Mouse (Mus musculus) telencephalon, adult 2 months (tissue): ENCODE data around the gene Dync1i2.
A peak's percentile ranks its signal among the peaks of the same experiment; 100 is the strongest.

Source experiments
- DNase-seq: peaks from one replicate; pipeline ENCODE4 v3.0.0-alpha.2; 2011; ENCODE audit warnings: low read depth, low spot score

Gene Dync1i2

DNA sequence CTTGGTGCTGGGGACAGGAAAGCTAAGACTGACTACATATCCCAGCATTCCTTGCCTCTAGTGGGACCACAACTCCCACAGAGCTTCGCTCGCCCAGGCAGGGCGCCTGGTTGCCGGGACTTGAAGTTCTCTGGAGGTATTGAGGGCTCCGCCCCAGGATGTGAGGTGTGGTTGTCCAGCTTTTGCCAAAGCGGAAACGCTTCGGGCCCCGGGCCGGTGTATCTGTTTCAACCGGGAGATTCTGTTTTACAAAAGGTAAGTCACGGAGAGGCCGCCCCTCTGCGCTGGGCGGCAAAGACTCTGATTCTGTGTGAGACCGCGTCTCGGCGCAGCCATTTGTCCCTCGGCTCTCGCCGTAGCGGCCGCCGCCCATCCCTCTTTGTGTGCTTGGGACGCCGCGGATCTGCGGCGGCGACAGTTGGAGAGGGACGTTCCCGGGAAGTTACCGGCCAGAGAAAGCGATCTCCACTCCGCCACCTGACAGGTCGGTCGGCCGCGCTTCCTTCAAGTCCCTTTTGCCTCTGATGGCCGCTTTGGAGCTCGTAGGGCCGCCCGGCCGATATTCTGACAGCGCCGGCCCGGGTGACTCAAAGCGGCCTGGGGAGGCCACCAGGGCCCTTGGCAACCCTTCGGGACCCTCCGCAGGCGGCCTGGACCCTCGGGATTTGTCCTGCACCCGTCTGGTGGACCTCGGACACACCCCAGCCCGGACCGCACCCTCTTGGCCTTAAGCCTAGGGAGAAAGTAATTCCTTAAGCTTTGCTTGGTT, at the start of gene Dync1i2:
TSS of gene Dync1i2 (plus strand) at position 116 of the 769 bp plus-strand sequence.
- peak; percentile 97 for DNase-seq

DNA sequence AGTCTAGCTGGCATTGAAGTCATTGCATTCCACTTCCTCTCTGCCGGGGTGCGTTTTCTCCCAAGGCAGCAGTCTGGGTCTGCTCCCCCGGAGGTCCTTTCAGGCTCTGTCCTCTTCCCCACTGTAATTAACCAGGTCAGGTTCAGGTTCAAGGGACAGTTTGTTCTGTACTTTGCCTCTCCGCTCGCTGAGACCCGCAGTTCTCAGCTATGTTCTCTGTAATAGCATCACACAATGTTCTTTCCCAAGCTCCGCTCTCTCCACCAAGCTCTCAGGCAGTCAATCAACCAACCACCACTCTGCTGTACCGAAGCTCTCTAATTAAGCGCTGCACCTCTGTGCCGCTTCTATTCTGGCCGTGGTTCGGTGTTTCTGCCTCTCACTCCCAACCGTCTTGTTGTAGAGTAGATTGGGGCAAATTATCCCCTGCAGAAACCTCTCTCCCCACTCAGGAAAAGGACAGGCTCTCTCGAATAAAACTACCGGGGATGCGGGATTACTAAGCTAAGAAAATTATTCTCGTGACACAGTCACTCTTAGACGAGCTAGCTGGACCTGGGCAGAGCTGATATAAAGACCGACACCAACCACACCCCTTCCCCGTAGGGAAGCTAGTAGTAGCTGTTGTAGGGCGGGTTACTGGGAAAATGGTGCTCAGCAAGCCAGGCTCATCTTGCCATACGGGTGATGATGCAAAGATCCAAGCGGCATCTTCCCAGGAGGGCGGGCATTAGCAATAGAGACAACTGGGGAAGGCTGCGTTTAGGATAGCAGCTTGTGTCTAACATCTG, 48.5 kb upstream of the Dync1i2 start:
- DNase-seq, result peak; percentile 17

DNA sequence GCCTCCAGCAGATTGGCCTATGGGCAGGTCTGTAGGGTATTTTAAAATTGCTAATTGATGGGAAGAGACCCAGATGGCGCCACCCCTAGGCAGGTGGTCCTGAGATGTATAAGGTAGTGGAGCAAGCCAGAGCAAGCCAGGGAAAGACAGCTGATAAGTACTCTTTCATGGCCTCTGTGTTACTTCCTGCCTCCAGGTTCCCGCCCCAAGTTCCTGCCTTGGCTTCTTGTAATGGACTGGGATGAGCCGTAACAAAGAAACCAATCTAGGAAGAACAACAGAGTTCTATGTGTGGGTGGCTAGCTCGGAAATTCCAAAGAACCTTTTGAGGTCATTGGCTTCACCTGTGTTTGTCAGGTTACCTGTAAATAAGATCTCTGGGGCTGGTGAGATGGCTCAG, 44.3 kb upstream of the Dync1i2 start:
- DNase-seq, result no peak

DNA sequence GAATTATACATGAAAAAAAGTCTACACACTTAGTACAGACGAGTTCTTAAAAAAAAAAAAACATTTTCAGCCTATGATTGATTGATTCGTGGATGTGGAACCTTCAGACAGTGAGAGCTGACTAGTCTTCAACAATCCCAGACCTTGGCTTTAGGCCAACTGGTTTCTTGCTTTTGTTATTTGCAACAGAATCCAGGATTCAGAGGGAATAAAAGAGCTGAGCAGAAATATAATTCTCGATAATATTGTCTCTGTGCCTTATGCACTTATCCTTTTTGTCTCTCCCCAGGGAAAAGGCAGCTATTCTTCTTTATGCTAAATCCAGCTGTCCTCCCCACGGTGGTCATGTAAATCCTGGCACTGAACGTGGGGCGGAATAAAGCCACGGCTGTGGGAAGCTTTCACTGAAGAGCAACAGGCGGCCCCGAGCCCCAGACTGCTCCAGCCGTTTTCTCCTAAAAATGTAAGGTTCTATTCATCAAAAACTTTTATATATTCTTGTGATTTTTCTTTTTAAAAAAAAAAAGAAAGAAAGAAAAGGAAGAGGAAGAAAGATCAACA, 43.0 kb upstream of the Dync1i2 start:
- DNase-seq, result no peak

DNA sequence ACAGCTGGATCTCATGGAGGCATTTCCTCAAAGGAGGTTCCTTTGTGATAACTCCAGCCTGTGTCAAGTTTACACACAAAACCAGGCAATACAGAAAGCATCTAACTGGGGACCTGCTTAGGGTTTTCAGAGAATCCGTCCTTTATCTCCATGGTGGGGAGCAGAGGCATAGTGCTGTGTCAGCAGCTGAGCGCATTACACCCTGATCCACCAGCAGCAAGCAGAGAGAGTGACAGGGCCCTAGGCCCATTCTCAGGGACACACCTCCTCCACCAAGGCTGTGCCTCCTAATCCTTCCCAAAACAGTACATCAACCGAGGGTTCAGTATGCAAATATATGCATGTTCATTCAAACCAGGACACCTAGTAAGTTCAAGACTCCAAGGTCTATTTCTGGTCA, 38.5 kb upstream of the Dync1i2 start:
- no peak for DNase-seq

DNA sequence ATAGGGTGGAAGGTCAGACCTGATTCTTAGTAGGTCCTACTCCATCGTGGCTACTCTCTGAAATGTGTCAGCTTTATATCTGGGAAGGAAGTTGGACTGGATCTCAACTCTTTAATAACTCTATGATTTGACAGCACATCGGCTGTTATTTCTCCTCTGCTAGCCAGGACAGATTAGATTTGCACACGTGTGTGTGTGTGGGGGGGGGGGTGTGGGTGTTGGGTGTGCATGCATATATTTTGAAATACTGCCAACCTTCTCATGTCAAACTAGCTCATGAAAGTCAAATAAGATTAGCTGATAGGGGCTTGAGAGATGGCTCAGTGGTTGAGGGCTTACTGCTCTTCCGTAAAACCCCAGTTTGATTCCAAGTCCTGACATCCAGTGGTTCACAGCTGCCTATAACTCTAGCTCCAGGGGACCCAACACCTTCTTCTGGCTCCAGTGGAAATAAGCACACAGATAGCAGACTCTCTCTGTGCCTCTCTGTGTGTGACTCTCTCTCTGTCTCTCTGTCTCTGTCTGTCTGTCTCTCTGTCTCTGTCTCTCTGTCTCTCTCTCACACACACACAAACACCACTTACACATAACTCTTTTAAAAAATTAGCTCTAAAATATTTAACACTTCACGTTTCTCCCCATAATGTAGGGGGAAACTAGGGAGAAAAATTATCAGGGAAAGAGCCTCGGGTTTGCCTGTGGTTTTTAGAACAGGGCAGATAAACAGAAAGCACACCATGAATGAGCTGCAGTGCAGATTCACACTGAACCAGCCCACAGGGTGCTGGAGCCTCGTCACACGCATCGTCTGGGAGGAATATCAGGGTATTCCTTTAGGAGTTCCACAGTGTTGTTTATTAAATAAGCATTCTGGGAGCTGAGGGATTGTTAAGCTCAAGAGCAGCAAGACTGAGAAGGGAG, 34.9 kb upstream of the Dync1i2 start:
- DNase-seq, result no peak

DNA sequence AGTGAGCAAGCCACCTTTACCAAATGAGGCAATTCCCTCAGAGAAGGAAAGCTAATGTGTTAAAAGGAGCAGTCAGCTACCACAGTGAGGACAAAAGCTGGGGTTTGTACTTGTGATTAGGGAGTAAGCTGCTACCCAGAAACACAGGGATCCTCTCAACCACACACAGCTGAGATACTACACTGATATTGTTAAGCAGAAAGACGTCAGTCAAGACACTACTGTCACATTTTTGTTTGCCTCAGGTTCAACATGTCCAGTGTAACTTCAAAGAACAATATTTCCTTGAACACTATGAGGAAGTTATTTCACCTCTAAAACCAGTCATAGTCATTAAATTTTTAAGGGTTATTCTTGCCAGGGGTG, 34.3 kb upstream of the Dync1i2 start:
- no peak for DNase-seq

DNA sequence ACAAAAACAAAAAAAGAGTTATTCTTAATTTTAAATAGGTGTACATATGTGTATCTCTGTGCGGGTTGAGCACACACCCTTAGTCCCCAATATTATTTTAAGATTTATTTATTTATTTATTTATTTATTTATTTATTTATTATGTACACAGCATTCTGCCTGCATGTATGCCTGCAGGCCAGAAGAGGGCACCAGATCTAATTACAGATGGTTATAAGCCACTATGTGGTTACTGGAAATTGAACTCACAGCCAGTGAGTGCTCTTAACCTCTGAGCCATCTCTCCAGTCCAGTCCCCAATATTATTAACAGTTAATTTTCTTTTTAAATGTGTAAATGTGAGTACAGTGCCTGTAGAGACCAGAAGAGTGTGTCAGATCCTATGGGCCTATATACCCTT, 33.7 kb upstream of the Dync1i2 start:
- DNase-seq, result no peak

DNA sequence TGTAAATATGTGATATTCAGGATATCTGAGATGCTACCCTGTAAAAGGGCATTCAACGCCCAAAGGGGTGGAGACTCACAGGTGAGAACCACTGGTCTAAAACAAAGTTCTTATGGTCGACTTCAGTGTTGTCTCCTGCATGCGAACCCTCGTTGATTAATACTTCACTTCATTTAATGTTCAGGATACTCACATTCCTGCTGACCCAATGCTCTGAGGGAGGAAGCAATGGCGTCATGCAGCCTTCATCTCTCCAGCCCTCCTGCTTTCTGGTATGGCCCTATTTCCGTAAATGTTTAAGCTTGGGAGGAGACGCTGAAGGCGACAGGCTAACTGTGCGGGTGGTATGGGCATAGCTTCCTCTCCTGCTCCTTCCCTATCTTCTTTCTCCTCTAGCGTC, 31.8 kb upstream of the Dync1i2 start:
- DNase-seq, result no peak

DNA sequence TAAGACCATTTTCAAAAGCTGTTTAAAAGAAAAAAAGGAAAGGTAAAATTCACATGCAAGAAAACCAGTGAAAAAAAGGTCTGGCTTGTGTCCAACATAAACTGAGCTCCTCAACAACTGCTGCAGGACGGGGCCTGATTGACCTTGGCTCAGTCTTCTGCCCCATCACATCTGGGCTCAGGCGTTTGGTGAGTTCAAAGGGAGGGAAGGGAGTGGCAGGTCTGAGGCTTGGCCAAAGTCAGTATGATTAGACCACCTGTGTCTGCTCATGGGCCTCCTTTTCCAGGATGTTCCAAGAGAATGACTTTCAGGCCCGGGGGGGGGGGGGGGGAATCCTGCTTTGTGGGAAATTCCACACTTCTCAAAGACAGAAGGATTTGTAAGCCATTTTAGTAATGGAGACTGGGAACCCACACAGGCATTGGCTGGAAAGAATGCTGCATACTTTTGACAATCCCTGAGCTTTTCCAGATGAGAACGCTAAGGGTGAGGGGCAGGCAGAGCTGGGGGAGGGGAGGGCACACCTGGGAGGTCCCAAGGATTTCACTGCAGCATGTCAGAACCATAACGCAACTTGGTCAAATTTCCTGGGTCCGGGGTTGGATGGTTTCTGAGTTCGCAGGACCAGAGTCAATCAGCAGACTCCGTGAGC, 30.8 kb upstream of the Dync1i2 start:
- no peak for DNase-seq

DNA sequence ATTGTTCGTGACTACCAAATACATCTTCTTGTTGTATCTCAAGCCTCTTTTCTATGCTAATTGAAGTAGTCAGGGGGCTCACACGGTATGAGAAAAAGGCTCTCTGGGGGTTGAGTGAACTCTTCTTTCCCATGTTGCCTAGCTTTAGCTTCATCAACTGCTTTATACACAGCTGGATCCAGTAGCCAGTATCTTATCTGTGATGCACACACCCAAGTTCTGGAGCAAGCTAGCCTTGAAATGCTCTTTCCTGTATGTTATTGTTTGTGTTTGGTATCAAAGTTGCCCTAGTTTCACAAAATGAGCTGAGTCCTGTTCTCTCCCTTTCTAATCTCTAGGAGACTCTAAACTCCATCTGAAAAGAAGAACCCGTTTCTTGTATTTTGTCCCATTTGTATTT, 23.6 kb upstream of the Dync1i2 start:
- DNase-seq, result no peak

DNA sequence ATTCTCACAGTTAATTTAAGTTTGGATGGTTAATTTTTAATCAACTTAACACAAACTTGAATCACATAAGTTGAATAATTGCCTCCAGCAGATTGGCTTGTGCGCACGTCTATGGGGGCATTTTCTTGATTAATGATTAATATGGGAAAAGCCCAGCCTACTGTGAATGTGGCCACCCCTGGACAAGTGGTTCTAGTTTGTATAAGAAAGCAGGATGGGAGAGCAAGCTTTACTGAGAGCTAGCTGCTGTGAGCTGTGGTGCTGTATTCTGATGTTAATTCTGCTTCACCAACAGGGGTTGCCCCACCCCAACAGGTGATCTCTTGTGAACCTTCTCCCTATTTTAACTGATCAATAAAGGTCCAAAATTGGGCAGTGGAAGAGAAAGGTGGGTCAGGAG, 22.6 kb upstream of the Dync1i2 start:
- DNase-seq, result no peak

DNA sequence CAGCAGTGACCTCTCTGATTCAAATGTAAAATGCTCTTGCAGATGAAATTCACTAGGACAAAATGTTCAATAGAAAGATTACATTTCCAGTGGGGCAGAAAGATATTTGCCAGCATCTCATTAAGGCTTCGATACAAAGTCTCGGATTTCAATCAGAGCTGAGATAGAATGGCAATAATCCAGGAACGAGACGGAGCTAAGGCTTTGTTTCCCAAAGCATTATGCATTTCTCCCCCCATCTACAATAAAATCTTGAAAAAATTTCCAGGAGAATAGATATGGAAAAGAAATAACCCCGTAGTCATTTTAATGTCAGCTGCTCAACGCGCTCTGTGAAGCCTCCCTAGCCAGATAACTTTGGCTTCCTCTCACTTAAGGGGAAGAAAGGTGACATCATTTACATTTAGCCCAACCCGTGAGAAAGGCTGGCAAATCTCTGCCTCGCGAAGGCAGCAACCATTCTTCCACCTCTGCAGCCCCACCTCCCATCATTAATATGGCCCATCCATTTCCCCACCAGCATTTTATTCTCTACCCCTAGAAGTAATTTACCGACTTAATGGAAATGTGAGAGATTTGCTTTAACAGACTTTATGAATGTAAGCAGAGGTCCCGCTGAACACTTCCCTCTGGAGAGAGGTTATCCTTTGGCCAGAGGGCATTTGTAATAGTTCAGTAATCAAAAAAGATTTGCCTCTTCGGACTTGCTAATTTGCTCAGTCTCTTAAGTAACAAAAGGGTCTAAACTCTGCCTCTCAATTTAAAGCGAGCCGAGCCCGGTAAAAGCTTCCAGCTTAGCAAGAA, 19.9 kb upstream of the Dync1i2 start:
- no peak for DNase-seq

DNA sequence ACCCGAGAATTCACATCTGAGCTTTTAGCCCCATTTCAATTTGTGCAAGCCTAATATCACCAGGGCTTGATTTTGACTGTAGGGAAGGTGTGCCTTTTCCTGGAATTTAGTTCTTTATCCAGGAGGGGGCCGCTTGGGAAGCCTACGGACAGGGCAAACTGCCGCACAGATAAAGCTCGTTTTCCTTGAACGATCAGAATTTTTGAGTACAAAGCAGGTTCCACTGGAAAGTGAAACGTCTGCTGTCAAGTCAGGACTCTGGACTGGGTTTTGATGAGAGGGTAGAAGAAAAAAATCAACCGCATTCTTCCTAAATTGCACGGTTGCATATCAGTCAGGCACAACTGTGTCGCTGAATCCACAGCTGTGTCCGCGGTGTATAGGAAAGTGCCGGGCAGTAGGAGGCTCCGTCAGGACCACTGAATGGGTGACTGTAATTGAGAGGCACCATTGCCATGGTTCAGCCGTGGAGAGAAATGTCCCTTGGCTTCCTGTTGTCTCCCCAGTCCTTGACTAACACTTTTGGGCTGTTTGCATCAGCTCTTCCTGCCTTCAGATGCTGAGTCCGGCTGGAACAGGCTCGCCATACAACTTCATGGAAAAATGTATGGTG, 19.2 kb upstream of the Dync1i2 start:
- DNase-seq, result no peak

DNA sequence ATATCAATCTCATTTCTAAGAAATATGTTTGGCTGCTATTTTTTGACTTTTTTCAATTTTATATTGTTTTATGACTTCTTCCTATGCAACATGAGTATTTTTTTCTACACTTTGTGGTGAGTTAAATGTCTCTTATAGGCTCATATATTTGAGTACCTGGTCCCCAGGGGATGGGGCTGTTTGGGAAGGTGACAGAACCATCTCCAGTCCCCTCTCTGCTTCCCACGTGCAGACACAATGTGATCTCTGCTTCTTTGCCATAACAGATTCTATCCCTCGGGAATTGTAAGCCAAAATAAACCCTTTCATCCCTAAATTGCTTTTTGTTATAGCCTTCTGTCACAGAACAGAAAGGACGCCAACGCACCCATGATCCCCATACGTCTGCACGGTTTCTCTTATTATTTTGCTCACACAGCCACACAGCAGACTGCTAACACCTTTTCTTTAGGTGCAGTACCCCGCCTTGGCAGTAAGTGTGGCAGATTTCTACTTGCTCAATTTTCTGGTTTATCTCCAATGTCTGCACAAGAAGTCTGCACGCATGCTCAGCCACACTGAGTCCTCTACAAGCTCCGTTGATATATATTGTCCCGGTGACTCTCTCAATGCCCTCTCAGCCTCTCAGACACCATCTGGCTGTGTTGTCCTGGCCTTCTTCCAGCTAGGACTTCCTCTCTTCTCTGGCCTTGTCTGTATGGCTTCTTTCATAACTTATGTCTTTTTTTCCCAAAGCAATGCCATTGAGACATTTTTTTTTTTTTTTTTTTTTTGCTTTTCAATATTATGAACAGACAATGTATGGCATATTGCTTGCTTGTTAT, 17.2 kb upstream of the Dync1i2 start:
- no peak for DNase-seq

DNA sequence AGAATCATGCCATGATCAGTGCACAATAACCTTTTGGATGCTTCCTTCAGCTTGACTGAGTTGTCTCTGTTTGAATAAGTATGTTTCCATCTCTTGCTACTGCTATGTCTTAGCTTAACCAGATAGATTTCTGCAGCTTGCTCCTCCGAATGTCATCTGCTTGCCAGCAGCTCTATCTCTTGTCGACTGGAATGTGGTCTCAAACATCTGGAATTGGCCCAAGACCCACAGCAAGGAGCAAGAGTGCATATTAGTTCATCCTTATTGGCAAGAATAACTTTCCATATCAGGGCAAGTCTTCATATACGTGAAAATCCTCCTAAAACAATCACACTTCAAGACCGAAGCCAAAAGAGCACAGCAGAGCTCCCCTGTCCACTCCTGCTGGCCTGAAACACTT, 14.6 kb upstream of the Dync1i2 start:
- DNase-seq, result no peak

DNA sequence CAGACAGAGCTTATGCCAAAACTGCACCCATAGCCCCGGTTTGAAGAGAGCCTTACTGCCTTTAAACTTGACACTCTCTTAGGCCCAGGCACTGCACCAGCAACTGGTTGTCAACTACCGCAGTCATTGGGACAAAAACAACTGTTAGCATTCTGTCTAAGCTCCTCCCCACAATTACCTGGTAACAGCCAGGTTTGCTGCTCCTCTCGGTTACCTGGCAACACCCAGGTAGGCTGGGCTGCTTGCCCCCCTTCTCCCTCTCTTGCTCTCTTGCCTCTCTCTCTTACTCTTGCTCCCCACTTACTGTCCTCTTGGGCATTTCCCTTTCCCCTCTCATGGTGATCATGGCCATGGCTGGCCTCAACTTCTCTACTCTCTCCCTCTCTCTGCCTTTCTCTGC, 12.6 kb upstream of the Dync1i2 start:
- no peak for DNase-seq

DNA sequence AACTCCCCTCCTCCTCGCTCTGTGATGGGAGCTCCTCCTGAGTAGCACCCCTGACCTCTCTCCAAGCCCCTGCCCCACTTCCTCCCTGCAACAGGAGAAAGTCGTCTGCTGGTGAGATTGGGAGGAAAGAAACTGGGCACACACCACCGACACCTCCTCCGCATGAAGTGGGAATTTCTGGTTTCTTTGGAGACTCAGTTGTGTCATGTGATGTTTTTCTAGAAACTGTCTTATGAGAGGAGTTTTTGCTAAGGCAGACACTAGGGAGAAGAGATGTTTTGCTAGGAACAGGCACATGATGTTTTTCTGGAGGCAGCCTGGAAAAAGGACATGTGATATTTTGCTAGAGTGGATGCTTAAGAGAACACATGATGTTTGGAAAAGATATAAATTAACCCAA, 11.0 kb upstream of the Dync1i2 start:
- DNase-seq, result no peak

DNA sequence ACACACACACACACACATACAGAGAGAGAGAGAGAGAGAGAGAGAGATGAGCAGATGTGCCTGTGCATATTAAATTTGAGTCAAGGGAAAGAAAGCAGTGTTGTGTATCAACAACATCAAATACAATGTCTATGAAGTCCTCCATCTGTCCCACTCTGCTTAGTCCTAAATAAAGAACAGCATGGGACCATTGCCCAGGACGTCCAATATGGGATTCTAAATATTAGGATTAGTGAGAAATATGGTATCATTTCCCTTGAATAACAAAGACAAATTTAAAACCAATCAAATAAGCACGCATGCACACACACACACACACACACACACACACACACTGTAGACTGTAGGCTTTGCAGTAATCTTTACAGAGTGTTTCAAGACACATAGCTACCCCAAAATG, 9.6 kb upstream of the Dync1i2 start:
- DNase-seq, result no peak
